Mouse (Mus musculus): ENCODE results near the gene Cln5. TPM values are rescaled to one million over a fixed set of nuclear protein-coding genes. Genes with fewer than 3 reads are reported as not detected.

The Cln5 gene
- total RNA-seq (2021) = 10 to 100 TPM; 20.0 to 21.3 TPM
- long read RNA-seq, experiment 1, transcript Cln5-201 (4 exons, 2,445 nt) = major isoform, 17 of 21 reads
- long read RNA-seq, experiment 1, partial matches to known transcripts = 3 of 21 reads
- long read RNA-seq, experiment 1, other reads (novel, unspliced or antisense) = 1 of 21 reads
- long read RNA-seq, experiment 2, partial matches to known transcripts = 3 of 7 reads
- long read RNA-seq, experiment 2, other reads (novel, unspliced or antisense) = 1 of 7 reads

DNA sequence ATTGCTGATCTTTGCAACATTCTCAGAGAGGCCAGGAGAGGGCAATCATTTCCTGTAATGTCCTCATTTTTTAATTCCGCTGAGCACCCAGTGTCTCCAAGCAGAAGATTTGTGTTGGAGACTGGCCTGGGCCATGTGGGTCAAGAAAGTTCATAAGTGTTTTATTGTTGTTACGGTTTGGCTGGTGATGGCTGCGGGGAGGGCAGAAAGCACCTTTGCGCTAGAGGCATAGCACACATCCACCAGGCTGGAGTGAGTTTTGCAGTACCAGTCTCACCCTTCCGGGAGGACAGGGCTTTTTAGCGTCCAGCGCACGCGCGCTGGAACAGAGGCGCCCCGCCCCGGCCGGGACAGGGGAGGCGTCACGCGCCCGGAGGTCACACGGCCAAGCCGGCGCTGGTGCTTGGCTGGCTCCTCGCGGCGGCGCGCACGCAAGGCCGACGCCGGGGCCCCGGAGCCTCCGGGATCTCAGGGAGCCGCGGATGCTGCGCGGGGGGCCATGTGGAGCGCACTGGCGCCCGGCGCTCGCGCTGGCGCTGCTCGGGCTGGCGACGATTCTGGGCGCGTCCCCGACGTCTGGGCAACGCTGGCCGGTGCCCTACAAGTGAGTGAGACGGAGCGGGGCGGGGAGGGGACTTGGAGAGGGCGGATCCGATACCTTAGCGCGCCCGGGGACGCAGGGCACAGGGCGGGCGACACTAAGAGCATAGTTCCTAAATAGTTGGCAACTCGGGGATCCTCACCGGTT, at the start of gene Cln5:
TSS of gene Cln5 (plus strand) at position 353 of the 748 bp plus-strand sequence.
- peak; percentile 96 to 97 for DNase-seq

DNA sequence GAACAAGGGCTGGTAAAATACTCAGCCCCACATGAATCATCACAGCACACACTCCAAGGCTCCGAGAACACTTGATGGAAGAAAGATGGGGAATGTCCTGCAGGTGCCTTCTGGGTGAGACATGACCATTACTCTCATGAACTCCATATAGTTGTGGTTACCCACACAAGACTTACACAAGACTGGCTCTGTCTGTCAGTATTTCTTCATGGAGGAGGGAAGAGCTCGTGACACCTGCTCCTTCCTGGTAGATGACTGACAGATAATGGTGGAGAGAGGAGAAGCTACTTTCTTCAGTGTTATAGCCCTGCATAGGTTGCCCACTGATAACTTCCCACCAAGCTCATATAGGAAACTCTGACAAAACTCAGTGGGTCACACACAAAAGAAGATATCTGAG, 40.8 kb upstream of the Cln5 start:
- DNase-seq = no peak

DNA sequence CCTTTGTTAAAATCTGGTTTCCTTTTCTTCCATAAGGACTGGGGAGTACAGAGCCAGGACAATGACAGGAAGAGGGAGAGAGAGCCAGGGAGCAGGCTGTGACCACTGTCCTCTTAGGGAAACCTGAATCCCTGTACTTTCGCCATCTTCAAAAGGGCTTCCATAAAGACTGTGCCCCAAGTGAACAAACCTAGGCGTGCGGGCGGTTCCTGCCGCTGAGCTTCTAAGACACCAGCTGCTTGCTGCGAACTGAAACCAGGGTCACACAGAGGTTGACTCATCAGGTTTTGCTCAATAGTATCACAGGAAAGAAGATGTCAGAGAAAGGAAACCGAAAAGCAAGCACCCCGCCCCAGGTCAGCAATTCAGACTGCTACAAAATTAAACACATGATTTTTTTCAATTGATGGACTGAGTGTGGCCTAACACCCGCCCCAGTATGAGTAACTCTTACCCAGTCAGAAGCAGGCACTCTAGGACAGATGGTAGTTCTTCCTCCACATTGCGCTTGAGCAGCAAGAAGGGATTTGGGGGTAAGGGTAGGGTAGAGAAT, 36.7 kb upstream of the Cln5 start:
- DNase-seq = peak; percentile 36 to 61

DNA sequence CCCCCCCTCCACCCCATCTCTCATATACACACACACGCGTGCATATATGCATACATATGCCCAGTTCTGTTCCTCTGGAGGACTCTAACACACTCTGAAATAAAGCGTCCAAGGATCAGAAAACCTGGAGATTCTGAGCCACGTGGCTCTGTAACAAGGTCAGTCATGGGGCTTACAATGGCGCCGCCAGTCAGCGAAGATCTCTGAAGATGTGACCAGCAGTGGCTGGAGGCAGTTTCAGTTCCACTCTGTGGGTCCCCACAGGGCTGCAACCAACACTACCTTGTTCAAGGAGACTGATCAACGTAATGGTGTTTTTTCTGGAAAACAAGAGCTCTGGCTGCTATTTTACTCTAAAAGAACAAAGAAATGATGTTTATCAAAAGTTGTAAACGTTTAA, 35.9 kb upstream of the Cln5 start:
- peak; percentile 10 to 16 for DNase-seq

DNA sequence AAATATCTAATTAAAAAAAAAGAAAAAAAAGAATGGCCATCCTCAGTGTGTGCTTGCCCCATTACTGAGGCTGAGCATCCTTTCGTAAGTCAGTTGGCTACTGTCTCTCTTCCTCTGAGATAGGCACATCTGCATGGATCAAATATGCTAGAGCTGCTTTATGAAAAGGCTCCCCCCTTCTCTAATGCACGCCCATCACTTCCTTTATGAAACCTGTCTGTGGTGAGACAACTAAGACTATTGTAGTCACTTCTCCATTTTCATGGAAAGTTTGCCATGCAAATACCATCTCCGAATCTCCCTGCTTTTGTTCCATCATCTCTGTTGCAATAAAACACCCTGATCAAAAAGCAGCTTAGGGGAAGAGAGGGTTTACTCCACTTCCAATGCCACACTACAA, 33.0 kb upstream of the Cln5 start:
- DNase-seq = peak in 1 of 2 experiments; percentile 56

DNA sequence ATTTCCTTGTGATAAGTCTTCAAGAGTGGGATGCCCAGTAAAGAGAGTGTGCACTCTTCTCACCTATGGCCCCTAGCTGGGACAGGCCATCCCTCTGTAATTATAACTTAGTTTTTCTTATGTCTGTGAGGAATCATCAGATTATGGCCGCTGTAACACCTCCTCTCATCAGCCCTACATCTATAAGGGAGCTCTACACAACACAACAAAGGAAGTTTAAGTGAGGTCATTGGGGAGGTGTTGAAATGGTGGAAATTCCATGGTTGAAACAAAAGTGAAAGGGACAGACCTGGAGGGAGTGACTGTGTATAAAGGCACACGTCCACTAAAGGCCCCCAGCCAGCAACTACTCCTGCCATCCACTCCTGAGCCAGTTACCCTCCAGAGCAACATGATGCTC, 23.3 kb upstream of the Cln5 start, which contains the start of gene Acod1:
TSS of gene Acod1 (plus strand) at position 301 of the 400 bp plus-strand sequence.
- no peak for DNase-seq

DNA sequence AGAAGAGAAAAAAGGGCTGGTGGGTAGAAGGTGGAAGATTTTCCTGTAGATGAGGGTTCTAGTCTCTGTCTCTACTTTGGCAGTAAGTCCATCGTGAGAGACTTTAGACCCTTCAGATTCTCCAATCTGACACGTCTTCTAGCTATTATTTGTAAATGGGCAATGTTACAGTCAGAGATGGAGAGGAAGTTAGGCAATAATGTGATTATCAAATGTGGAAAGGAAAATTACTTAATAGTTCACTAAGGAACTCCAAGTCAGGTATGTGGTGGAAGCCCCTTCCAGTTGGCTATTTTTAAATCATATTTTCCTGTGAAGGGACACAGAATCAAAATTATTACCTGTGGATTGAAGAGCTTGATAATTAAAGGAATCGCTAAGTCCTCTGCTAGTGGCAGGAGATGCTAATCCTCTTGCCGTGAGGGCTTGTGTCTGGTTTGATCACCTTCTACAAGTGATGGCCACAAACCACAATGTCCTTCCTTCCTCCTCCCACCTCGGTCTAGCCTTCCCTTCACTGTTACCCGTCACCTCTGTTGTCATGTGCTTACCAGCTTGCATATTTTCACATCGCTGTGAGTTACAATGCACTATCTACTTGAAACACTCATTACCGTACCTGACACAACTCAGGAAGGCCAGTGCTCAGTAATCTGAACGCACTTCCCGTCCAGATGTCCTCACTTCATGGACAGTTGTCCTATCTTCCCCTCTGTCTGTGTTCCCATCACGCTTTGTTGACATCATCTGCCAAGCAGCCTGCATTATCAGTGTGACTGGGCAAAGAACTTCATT, 21.5 kb upstream of the Cln5 start:
- DNase-seq = no peak

DNA sequence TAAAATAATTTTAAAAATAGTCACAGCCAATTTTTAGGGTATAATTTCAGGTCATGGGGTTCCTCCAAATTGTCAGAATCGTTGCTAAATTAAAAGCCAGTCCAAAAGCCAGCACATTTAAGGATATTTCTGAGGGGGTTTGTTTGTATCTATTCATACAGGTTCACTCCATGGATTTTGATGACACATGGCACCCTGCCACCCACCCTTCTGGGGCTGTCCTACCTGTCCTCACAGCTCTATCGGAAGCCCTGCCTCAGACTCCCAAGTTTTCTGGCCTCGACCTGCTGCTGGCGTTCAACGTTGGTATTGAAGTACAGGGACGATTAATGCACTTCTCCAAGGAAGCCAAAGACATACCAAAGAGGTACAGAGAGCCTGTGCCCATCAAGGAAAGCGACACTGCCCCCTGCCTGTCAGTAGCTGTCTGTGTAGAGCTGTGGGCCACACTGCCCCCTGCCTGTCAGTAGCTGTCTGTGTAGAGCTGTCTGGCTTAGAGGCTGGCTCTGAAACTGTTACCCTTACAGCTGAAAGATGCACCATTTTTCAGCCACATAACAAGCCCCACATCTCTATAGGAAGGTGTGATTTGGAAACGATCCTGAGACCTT, 18.8 kb upstream of the Cln5 start:
- DNase-seq = peak; percentile 79 to 87

DNA sequence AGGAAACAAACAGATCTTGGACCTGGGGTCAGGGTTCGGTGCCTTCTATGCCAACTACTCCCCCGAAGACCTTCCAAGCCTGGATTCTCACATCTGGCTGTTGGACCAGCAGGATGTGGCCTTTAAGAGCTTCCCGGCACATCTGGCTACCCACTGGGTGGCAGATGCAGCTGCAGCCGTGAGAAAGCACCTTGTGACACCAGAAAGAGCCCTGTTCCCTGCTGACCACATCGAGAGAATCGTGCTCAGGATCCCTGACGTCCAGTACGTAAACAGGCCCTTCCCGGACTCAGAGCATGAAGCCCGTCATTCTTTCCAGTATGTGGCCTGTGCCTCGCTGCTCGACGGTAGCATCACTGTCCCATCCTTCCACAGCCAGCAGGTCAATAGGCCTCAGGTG, 15.3 kb upstream of the Cln5 start:
- DNase-seq = no peak

DNA sequence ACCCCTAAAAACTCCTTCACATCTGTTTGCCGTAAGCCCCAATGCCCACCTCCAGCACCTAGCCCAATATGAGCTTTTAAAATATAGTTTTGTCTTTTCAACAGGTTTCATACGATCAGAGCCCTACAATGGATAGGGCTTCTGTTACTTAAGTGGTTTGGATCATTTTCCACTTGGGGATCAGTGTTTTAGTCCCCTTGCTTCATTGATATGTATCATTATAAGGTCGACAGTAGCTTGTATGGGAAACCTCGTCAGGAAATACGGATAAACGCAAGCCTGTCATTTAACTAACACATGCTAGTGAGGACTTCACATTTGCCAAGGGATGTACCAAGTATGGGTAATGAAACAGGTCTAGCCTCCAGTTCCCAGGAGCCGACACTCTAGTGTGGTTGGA, 13.4 kb upstream of the Cln5 start:
- DNase-seq = no peak

DNA sequence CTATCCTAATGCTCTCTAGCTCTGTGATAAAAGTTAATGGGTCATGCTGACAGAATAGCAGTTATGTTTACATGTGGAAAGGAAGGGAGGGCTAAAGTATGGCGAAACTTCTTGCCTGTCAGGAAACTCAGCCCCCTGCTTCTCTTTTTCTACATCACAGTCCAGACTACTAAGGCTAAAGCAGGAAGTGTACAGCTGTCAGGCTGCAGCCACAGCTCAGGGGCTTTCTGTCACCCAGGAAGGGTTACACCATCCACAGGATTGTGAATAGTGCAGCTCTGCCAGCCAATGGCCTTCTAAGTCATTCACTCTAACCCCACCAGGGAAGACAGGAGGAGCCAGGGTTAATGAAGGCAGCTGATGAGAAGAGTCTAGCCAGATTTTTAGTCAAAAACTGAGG, 11.0 kb upstream of the Cln5 start:
- peak in 1 of 2 experiments; percentile 42 for DNase-seq

DNA sequence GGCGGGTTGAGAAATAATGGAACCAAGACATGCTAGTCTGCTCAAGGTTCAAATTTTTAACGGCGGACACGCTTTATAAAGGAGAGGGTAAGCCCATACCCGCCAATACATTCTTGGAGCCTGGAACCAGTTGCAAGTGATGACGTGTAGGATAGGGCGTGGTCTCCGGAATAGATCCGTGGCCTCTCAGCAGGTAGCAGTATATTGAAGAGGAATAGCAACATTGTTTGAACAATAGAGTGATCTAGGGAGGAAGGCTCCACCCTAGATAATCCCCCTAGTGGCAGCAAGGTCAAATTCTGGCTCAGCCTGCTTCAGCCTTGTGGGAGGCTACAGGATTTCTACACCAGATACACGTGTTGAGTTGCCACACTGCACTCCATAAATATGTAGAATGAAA, 10.5 kb upstream of the Cln5 start:
- DNase-seq = no peak

DNA sequence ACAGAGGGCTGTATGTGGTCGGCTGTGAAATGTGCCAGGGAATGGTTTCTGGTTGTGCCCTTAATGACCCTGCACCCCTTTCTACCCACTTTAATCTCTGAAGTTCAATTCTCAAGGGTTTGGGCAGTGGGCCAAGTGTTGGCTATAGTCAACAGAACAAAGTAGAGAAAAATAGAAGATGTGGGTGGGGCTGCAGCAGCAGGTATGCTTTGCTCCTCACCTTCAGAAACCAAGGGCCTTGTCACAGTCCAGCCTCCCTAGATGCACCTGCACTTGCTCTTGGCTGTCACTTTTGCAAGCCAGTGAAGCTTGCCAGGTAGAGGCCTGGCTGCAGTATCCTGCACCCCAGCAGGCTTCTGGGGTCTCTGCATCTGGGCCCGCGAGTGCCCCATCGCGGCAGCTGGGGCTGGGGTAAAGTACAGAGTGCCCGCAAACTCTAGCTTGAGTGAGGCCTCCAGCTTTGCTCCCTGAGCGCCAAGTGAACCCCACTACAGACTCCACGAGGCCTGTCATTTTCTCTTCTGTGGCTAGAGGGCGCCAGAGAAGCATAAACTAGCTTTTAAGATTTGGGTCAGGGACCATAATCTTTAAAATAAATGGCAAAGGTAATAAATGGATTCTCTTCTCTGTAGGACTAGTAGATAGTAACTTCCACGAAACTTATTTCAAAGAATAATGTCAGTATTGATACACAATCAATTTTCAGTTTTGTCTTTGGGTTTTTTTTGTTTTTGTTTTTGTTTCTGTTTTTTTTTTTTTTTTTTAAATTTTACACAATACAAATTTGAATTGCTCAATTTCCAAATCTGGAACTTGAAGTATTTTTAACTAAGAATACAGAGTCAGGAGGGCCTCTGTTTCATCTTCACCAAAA, 4.5 kb upstream of the Cln5 start:
- peak; percentile 75 to 93 for DNase-seq

DNA sequence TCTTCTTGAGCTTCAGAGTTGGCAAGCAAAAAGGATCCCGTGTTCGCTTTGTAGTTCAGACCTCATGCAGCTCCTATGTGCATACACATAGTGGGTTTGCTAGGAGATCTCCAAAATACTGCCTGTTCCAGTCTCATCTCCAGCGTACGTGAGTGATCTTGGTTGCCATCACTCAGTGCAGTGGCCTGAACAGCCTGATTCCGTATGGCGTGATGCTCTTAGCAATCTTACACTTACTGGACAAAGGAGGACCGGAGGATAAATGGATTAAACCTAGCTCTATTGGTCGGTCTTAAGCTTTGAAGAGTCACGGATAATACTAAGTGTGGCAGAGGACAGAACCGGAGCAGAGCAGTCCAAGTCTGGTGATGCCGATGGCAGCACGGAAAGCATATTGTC, 552 bp upstream of the Cln5 start:
- no peak for DNase-seq

DNA sequence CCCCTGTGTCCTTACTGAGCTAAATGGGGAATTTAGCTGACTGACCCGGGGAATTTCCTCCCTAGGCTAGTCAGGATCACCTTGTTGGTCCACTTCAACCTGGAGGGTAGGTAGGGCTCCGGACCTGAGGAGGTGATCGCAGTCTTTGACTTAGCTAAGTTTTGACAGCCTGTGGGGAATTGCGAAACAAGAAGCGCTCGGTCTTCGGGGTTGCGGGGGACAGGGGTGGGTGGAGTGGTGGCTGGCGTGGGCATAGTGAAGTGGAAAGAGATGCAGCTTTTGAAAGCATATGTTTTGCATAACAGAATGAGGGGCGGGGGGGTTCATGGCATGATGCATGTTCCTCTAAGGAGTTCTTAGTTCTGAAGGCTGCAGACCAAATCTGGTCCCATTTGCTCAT, 774 bp downstream of the Cln5 start:
- DNase-seq = peak; percentile 33 to 64

DNA sequence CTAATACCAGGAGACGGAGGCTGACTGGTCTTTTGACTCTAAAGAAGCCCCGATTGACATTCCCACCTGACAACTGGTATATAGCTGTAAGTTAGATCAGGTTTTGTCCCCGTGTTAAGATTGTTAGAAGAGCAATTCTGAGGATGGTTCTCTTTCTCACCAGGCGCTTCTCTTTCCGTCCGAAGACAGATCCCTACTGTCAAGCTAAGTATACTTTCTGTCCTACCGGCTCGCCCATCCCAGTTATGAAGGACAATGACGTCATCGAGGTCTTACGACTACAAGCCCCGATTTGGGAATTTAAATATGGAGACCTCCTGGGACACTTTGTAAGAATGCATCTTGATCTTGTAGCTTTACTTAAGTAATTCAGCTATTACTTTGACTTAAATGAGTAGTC, 1.5 kb downstream of the Cln5 start:
- no peak for DNase-seq

DNA sequence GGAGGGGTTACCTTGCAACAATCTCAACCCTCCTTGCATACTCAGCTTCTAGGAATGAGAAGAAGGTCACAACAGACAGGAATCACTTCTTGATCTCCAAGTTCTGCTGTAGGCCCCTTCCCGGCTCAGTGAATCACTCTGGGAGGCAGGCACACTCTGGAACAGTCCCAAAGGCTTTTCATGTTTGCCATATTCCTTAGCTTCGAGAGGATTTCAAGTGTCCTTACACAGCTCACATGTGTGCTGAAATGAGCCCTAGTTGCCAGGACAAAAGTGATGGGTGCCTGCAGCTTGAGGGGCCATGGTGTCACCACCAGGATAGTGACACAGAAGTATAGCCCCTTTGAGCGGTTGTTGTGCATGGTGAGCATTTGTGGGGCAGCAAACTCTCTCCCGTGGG, 2.7 kb downstream of the Cln5 start:
- DNase-seq = no peak

DNA sequence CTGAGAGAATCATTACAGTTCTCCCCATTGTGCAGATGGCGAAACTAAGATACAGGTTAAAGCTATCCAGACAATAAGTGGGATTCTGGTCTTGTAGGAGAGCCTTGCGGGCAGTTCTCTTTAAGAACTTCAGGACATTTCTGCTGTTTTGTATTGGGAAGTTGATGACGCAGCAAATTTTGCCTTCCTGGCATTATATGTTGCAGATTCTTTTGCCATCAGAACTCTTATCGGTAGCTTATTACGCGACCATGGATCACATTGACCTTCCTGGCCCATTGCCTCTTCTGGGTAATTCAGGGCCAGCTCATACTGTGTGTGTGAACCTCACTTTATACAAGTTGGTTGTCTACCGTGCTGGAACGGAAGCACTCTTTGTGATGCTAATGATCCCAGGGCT, 3.8 kb downstream of the Cln5 start:
- DNase-seq = no peak

DNA sequence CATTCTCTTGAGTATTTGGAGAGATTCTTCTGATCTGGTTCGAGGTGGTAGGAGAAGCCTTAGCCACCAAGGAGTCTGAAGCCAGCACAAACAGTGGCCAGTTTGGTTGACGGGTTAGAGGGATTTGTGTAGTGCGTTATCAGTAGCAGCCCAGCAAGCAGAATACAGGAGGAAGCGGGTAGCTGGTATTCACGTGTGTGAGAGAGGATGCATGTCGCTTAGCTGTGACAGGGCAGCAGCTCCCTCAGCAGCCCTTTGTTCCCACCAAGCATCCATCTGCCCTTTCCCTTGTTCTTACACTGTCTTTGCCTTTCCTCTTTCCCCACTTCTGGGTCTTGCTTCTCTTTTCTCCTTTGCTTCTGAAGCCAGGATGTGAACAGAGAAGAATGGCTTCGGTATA, 5.2 kb downstream of the Cln5 start:
- DNase-seq = no peak

DNA sequence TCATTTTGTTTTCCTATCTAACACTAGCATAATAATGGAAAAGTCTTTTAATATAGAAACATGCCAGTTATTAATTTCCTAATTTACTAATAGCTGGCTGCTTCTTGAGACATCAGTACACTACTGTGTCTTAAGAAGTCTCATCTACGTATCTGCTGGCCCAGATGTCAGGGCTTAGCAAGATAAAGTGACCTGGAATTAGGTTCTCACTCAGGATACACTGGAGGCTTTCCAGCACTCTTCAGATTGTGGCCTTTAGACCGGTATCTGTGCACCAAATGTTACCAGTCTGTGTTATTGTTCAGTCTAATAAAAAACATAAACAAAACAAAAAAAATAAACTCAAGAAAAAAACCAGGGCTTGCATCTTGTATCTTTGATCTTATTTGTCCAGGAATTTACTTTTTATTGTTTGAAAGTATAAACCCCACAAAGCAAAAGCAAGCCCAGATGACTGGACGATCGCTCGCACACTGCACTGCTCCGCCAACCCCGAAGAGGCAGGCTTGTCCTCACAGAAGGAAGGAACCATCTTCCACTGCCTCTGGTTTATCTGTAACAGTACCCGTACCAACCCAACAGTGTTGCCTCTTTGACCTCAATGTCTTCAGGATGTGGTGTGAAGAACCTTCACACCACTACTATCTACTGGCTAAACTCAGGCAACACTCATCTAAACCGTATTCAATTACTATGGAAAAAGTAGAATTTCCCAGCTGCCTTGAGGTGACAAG, 7.4 kb downstream of the Cln5 start:
- no peak for DNase-seq

Measured in heart, adult 18-20 months (tissue).